In genomic region chr4:43964326-43964833, GRCm38 (mm10) we compare ENCODE assay signal across 9 mouse cellular contexts. TPM values are rescaled to one million over a fixed set of nuclear protein-coding genes. Genes with fewer than 3 reads are reported as not detected.
DNase-seq lines count a peak whose midpoint lies in the region; ATAC-seq and TF ChIP-seq lines count a peak whose summit lies in the region.
"Had no signal": no experiment of that assay in that cellular context is flagged by ENCODE, and none has a peak within 500 bp of the region (broad histone marks: within the 10 kb centered on the region; RNA-seq: fewer than 3 reads in every experiment).

No protein-coding gene starts in this region.

- H3K9ac ChIP-seq in ES-Bruce4 (ENCODE audit: low read depth, poor library complexity, severe bottlenecking) = peak overlapping the region; percentile 14; the same call in 1 of the 2 replicates
- no peak overlapping the region for H3K9ac ChIP-seq in intestine, postnatal 0 days (ENCODE audit: low read depth, low read length)
- H3K9ac ChIP-seq: limb, embryonic 15.5 days had no signal

- H3K36me3 ChIP-seq in ES-Bruce4 (ENCODE audit: control insufficient read depth, insufficient read depth, low read length, poor library complexity, severe bottlenecking) = no peaks in the 10 kb centered on the region
- H3K36me3 ChIP-seq in intestine, postnatal 0 days (ENCODE audit: control insufficient read depth, insufficient read depth) = no peaks in the 10 kb centered on the region; the same call in 1 of the 2 replicates
- H3K36me3 ChIP-seq: limb, embryonic 15.5 days had no signal

- H3K4me2 ChIP-seq in intestine, postnatal 0 days (replicated peaks; ENCODE audit: low read depth) = peak overlapping the region; percentile 40
- H3K4me2 ChIP-seq: limb, embryonic 15.5 days had no signal

- no peak for TF ChIP-seq POLR2A in ES-Bruce4 (IDR thresholded peaks at IDR 0.05; ENCODE audit: insufficient read depth, low read length)

- no peak overlapping the region for H3K4me3 ChIP-seq in ES-Bruce4 (ENCODE audit: low read depth, low read length)
- no peak overlapping the region for H3K4me3 ChIP-seq in intestine, postnatal 0 days (ENCODE audit: low read depth, low read length)
- H3K4me3 ChIP-seq: limb, embryonic 15.5 days had no signal

- WGBS in intestine, postnatal 0 days = 33% methylated on average over 2 of the region's 2 CpGs

- H3K4me1 ChIP-seq in ES-Bruce4 (ENCODE audit: control insufficient read depth, insufficient read depth, low read length) = peaks cover 37% of the 10 kb centered on the region
- H3K4me1 ChIP-seq in intestine, postnatal 0 days (replicated peaks; ENCODE audit: control insufficient read depth, insufficient read depth, low read length) = peaks cover 20% of the 10 kb centered on the region; the same call in 1 of the 2 replicates

- peak overlapping the region; percentile 92 for H3K27ac ChIP-seq in ES-Bruce4 (ENCODE audit: insufficient read depth, low read length)
- peak overlapping the region; percentile 41 for H3K27ac ChIP-seq in intestine, postnatal 0 days (ENCODE audit: low read depth, low read length)
- H3K27ac ChIP-seq: limb, embryonic 15.5 days had no signal

- TF ChIP-seq CTCF in ES-Bruce4 (IDR thresholded peaks at IDR 0.05; ENCODE audit: low read depth, low read length) = no peak
- TF ChIP-seq CTCF in intestine, postnatal 0 days (IDR thresholded peaks at IDR 0.05; ENCODE audit: low read depth) = no peak

- H3K9me3 ChIP-seq in ES-Bruce4 (replicated peaks; ENCODE audit: control insufficient read depth, insufficient read depth, low read length, poor library complexity, severe bottlenecking) = no peaks in the 10 kb centered on the region
- H3K9me3 ChIP-seq in intestine, postnatal 0 days (ENCODE audit: control insufficient read depth) = no peaks in the 10 kb centered on the region
- H3K9me3 ChIP-seq: limb, embryonic 15.5 days had no signal

- H3K27me3 ChIP-seq in ES-Bruce4 (ENCODE audit: control insufficient read depth, insufficient read depth, low read length, poor library complexity, severe bottlenecking) = no peaks in the 10 kb centered on the region
- no peaks in the 10 kb centered on the region for H3K27me3 ChIP-seq in intestine, postnatal 0 days (replicated peaks; ENCODE audit: control insufficient read depth, insufficient read depth, low read length)
- H3K27me3 ChIP-seq: limb, embryonic 15.5 days had no signal

- TF ChIP-seq EP300 in ES-Bruce4 (IDR thresholded peaks at IDR 0.05; ENCODE audit: insufficient read depth, low read depth, low read length) = 0 out of 2 replicates have a peak, but pooled peaks have one; percentile 19

- peak; percentile 39; the same call in 1 of the 2 replicates for ATAC-seq in intestine, postnatal 0 days

- DNase-seq in adipocyte (ENCODE audit: low spot score) = peak; percentile 60
- DNase-seq in lung, postnatal 4 days = peak; percentile 43 to 50
- DNase-seq in left cerebral cortex, postnatal 25 days (ENCODE audit: low spot score in 2 of 2) = no peak
- no peak for DNase-seq in natural killer cell, adult 2 months (ENCODE audit: low spot score in 2 of 2)
- no peak for DNase-seq in embryo, embryonic 9.5 days (ENCODE audit: extremely low spot score)

- intact Hi-C loops in left cerebral cortex, postnatal 25 days (cut with DNase I) = no loop called here

RNA-seq across cellular contexts. Expression of gene Glipr2, which starts 7.2 kb away (rescaled TPM):
- polyA plus RNA-seq in ES-Bruce4 (2011; ENCODE audit: insufficient read depth, insufficient read length, low read depth, missing spikeins) = 155 and 156 TPM in 2 replicates
- polyA plus RNA-seq in intestine, postnatal 0 days (2015; fragmentation: Nextera tagmentation; extraction: Ambion mirVana) = 25.2 and 26.8 TPM in 2 replicates
- 1 to 10 TPM; 2.7 to 2.9 TPM for total RNA-seq in left cerebral cortex, postnatal 25 days (2021)

RNA-seq across cellular contexts. Expression of gene Ccin, which starts 18.9 kb away (rescaled TPM):
- polyA plus RNA-seq in ES-Bruce4 (2011; ENCODE audit: insufficient read depth, insufficient read length, low read depth, missing spikeins) = not detected in 2 replicates
- not detected in 2 replicates for polyA plus RNA-seq in intestine, postnatal 0 days (2015; fragmentation: Nextera tagmentation; extraction: Ambion mirVana)
- total RNA-seq in left cerebral cortex, postnatal 25 days (2021) = not detected
- polyA plus RNA-seq: cortical plate, adult 2 months; limb, embryonic 15.5 days had no signal

RNA-seq across cellular contexts. Expression of gene Clta, which starts 39.9 kb away (rescaled TPM):
- 265 and 277 TPM in 2 replicates for polyA plus RNA-seq in ES-Bruce4 (2011; ENCODE audit: insufficient read depth, insufficient read length, low read depth, missing spikeins)
- polyA plus RNA-seq in intestine, postnatal 0 days (2015; fragmentation: Nextera tagmentation; extraction: Ambion mirVana) = 343 and 352 TPM in 2 replicates
- total RNA-seq in left cerebral cortex, postnatal 25 days (2021) = 100 to 1,000 TPM; 280 to 281 TPM

Comparison
In these comparisons a context has a peak if more than half of its experiments do, and no peak if none do; other contexts are left out.
1. DNase-seq: peak in adipocyte (single experiment) and lung, postnatal 4 days (2 of 2); none in left cerebral cortex, postnatal 25 days (0 of 2), natural killer cell, adult 2 months (0 of 2) and embryo, embryonic 9.5 days (single experiment).